Mouse (Mus musculus) hindbrain, embryonic 16.5 days (tissue): ENCODE measurements around the gene Traf3. TPM values are rescaled to one million over a fixed set of nuclear protein-coding genes. Genes with fewer than 3 reads are reported as not detected.

Source experiments
- ATAC-seq: fragments of 200-750 bp; cut with Nextera tagmentation; 2 replicates; pipeline ENCODE4 v1.8.0; 2017; ENCODE audit warnings: moderate TSS enrichment, moderate library complexity
- H3K27ac ChIP-seq: fragments of 300-500 bp; sonication (generic); 2 replicates; pipeline ENCODE4 v1.5.1; 2014; ENCODE audit warnings: low read depth, mild to moderate bottlenecking, control low read depth, low read length, moderate library complexity
- H3K27me3 ChIP-seq: fragments of 300-500 bp; sonication (generic); replicated peaks from 2 replicates; pipeline ENCODE4 v1.6.1; 2014; ENCODE audit warnings: low read length; ENCODE audit not compliant: control insufficient read depth, insufficient read depth
- H3K36me3 ChIP-seq: fragments of 300-500 bp; sonication (generic); 2 replicates; pipeline ENCODE4 v1.6.1; 2014; ENCODE audit warnings: mild to moderate bottlenecking, low read length, moderate library complexity, mixed read lengths; ENCODE audit not compliant: control insufficient read depth, insufficient read depth
- H3K4me1 ChIP-seq: fragments of 300-500 bp; sonication (generic); 2 replicates; pipeline ENCODE4 v1.6.1; 2014; ENCODE audit warnings: low read depth, low read length; ENCODE audit not compliant: control insufficient read depth, insufficient read depth
- H3K4me2 ChIP-seq: fragments of 300-500 bp; sonication (generic); 2 replicates; pipeline ENCODE4 v1.6.1; 2014; ENCODE audit warnings: mild to moderate bottlenecking, low read length, control low read depth, moderate library complexity
- H3K4me3 ChIP-seq: fragments of 300-500 bp; sonication (generic); 2 replicates; pipeline ENCODE4 v1.5.1; 2014; ENCODE audit warnings: mild to moderate bottlenecking, low read length, control low read depth, moderate library complexity
- H3K9ac ChIP-seq: fragments of 300-500 bp; sonication (generic); 2 replicates; pipeline ENCODE4 v1.6.1; 2014; ENCODE audit warnings: low read depth, mild to moderate bottlenecking, control low read depth, low read length, moderate library complexity
- H3K9me3 ChIP-seq: fragments of 300-500 bp; sonication (generic); 2 replicates; pipeline ENCODE4 v1.6.1; 2014; ENCODE audit warnings: mild to moderate bottlenecking, low read length, moderate library complexity; ENCODE audit not compliant: control insufficient read depth
- WGBS: fragments of 180-500 bp; shearing (Covaris S2); extraction: QIAGEN DNeasy Blood & Tissue Kit; methylation state at CpG from one replicate; pipeline ENCODE4 v1.1.7; 2014; 5-methylcytosine and 5-hydroxymethylcytosine counted together
- polyA plus RNA-seq: library from polyadenylated mRNA; unstranded; fragments of >200 nt; fragmentation: Nextera tagmentation; extraction: Ambion mirVana; gene quantifications from 2 replicates; pipeline ENCODE4 v1.2.1, GENCODE M21; 2015

Traf3 gene
- polyA plus RNA-seq, 1 experiment from 2014 or later = 15.9 TPM

DNA sequence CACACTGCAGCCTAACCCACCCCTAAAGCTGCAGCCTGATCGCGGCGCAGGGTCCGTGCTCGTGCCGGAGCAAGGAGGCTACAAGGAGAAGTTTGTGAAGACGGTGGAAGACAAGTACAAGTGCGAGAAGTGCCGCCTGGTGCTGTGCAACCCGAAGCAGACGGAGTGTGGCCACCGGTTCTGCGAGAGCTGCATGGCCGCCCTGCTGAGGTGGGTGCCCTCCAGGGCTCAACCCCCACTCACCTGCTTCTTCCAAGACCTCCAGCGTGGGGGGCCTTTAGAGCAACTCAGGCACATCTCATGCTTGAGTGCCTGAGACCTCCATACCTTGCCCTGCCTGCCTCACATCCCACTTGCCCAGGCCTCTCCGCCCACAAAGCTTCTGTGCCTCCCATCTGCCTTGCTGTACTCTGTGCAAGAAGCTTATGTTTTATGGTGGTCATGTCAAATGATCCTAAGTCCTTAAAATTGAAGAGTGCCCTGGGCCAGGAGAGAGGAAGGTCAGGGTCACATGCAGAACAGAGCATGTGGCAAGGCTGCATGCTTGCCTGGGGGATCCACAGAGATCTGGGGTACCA is 71.5 kb downstream of the Traf3 start:
- 97% methylated on average over 16 of the region's 16 CpGs for WGBS
- H3K9me3 ChIP-seq = no peaks in the 10 kb centered on the region
- H3K36me3 ChIP-seq = peaks cover 2% of the 10 kb centered on the region; the same call in 1 of the 2 replicates
- no peak overlapping the region for H3K4me3 ChIP-seq
- no peak overlapping the region for H3K27ac ChIP-seq
- H3K27me3 ChIP-seq = no peaks in the 10 kb centered on the region
- H3K4me1 ChIP-seq = no peaks in the 10 kb centered on the region; the same call in 1 of the 2 replicates
- H3K9ac ChIP-seq = no peak overlapping the region
- ATAC-seq = no peak
- H3K4me2 ChIP-seq = no peak overlapping the region

DNA sequence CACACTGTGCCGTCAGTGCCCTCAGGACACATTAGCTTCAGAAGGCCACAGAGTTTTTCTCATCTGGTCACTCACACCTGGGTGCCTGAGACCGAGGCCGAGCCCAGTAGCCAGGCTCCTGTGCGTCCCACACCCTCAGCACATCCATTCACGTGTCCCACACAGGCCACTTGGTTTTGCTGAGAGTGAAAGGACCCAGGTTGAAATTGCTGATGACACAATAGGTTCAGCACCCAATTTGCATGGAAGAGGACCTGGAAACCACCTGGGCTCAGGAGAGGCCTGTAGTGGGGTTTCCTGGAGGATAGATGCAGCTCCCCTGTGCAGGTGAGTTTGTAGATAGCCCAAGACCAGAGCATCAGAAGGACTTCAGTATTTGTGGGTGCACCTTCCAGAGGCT is 72.2 kb downstream of the Traf3 start:
- no peak for ATAC-seq
- Histone ChIP-seq H3K4me3 (no peak overlapping the region), H3K27me3 (no peaks in the 10 kb centered on the region), H3K27ac (peak overlapping the region; percentile 45), H3K4me1 (no peaks in the 10 kb centered on the region; the same call in 1 of the 2 replicates), H3K4me2 (no peak overlapping the region), H3K9me3 (no peaks in the 10 kb centered on the region), H3K36me3 (peaks cover 5% of the 10 kb centered on the region; the same call in 1 of the 2 replicates), H3K9ac (no peak overlapping the region)
- 96% methylated on average over 5 of the region's 5 CpGs for WGBS

DNA sequence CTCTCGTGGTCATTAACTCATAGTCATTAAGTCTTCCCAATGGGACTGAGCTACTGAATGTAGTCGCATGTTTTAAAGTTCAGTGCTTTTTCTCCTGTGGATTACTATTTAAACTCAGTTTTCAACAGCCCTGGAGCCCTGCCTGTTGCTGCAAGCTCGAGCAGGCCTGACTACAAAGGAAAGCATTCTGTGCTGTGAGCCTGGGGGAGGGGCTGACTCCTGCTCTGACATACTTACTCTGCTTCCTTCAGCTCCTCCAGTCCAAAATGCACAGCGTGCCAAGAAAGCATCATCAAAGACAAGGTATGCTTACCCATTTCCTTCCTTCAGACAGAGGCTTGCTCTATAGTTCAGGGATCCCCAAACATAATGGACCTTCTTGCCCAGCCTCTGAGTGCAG is 72.6 kb downstream of the Traf3 start:
- H3K4me3 ChIP-seq = no peak overlapping the region
- H3K9me3 ChIP-seq = no peaks in the 10 kb centered on the region
- peaks cover 5% of the 10 kb centered on the region; the same call in 1 of the 2 replicates for H3K36me3 ChIP-seq
- ATAC-seq = no peak
- H3K9ac ChIP-seq = no peak overlapping the region
- no peak overlapping the region for H3K27ac ChIP-seq
- no peaks in the 10 kb centered on the region; the same call in 1 of the 2 replicates for H3K4me1 ChIP-seq
- no peaks in the 10 kb centered on the region for H3K27me3 ChIP-seq
- WGBS = 39% methylated on average over 4 of the region's 4 CpGs
- no peak overlapping the region for H3K4me2 ChIP-seq

DNA sequence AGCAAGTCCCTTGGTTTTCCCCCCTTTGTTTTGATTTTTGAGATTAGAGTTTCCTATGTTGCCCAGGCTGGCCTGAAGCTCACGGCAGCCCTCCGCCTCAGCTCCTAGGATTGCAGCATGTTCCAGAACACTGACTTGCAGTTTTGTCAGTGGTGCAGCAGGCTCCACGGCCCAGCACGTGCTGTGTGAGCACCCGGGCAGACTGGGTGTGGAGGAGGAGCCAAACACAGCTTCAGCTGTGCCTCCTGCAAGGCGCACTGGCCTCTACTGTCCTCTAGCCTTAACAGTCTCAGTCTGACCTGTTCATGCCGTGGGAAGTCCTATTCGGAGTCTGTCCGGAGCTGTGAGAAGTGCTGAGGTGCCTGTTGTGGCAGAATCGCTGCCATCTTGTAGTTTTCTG is 73.8 kb downstream of the Traf3 start:
- Histone ChIP-seq H3K4me3 (no peak overlapping the region), H3K4me1 (no peaks in the 10 kb centered on the region; the same call in 1 of the 2 replicates), H3K27me3 (no peaks in the 10 kb centered on the region), H3K36me3 (peaks cover 6% of the 10 kb centered on the region; the same call in 1 of the 2 replicates), H3K4me2 (no peak overlapping the region), H3K9me3 (no peaks in the 10 kb centered on the region), H3K27ac (no peak overlapping the region), H3K9ac (no peak overlapping the region)
- WGBS = 88% methylated on average over 10 of the region's 10 CpGs
- no peak for ATAC-seq

DNA sequence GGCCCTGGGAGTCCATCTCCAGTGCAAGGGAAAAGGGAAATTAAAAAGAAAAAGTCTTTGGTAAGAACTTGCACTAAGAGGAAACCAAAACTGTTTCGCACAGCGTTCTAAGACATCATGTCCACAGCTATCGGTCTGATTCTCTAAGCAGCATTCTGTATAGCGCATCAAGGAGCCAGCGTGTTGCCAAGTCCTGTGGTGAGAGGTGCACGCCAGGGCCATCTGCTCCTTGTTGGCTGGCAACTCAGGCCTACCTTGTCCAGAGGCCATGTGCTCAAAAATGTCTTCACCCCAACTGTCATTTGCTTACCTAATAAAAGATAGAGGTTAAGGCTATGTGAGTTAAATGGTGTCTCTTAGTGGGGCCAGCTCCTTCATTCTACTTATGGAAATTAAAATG is 75.7 kb downstream of the Traf3 start:
- Histone ChIP-seq H3K27me3 (no peaks in the 10 kb centered on the region), H3K4me1 (no peaks in the 10 kb centered on the region; the same call in 1 of the 2 replicates), H3K27ac (no peak overlapping the region), H3K9me3 (no peaks in the 10 kb centered on the region), H3K4me2 (no peak overlapping the region), H3K9ac (no peak overlapping the region), H3K4me3 (no peak overlapping the region), H3K36me3 (peaks cover 6% of the 10 kb centered on the region)
- WGBS = 75% methylated on average over 6 of the region's 6 CpGs
- no peak for ATAC-seq

DNA sequence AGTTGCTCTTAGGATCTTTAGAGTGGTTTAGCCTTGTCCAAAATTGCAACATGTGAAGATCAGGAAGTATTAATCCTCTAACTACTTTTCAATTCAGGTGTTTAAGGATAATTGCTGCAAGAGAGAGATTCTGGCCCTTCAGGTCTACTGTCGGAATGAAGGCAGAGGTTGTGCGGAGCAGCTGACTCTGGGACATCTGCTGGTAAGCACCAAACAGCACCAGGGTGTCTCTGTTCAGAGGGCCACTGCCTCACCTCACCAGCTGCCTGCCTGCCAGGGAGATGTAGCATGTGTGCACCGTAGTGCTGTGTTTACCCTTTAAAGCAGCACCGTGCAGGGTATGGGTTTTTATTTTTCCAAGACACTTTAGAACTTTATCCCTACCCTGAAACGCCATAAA is 76.2 kb downstream of the Traf3 start:
- Histone ChIP-seq H3K36me3 (peaks cover 6% of the 10 kb centered on the region), H3K4me3 (no peak overlapping the region), H3K9me3 (no peaks in the 10 kb centered on the region), H3K27me3 (no peaks in the 10 kb centered on the region), H3K9ac (no peak overlapping the region), H3K27ac (no peak overlapping the region), H3K4me1 (no peaks in the 10 kb centered on the region; the same call in 1 of the 2 replicates), H3K4me2 (no peak overlapping the region)
- WGBS = 83% methylated on average over 5 of the region's 5 CpGs
- no peak for ATAC-seq

DNA sequence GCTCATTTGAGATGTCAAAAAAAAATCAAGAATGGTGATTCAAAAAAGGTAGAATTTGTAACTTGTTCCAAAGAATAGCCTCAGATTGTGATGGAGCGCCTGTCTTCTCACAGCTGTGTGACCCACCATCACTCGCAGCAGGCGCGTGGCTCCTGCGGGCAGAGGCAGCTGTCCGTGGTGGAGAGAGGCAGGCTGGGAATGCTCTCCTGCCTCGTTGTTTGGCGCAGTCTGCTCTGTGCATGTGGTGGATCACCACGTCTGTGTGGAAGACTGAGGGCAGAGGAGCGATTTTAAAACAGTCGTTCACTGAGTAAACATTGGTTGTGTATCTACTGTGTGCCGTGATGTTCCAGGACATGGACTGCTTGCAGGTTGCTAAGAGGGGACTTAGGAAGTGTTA is 77.6 kb downstream of the Traf3 start:
- Histone ChIP-seq H3K27ac (no peak overlapping the region), H3K4me3 (no peak overlapping the region), H3K4me2 (no peak overlapping the region), H3K9me3 (no peaks in the 10 kb centered on the region), H3K9ac (no peak overlapping the region), H3K4me1 (no peaks in the 10 kb centered on the region; the same call in 1 of the 2 replicates), H3K36me3 (peaks cover 4% of the 10 kb centered on the region), H3K27me3 (no peaks in the 10 kb centered on the region)
- WGBS = 92% methylated on average over 12 of the region's 12 CpGs
- no peak for ATAC-seq

DNA sequence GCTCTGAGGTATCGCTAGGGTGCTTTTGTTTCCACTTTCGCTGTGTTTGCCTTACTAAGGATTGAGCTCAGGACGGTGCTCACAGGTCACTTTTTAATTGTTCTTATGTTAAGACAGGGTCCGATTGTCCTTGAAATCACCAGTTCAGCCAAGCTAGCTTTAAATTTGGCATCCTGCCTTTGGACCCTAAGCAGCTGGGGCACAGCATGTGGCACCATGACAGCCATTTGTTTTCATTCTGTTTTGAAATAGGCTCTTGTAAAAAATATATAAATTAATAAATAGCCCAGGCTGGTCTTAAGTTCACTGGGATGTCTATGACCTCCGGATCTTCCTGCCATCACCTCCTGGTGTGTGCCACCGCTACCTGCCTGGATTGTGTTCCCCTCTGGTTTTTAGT is 78.9 kb downstream of the Traf3 start:
- no peak for ATAC-seq
- no peaks in the 10 kb centered on the region for H3K27me3 ChIP-seq
- H3K4me1 ChIP-seq = no peaks in the 10 kb centered on the region; the same call in 1 of the 2 replicates
- 71% methylated on average over 6 of the region's 6 CpGs for whole genome bisulfite sequencing
- H3K9me3 ChIP-seq = no peaks in the 10 kb centered on the region
- H3K4me2 ChIP-seq = no peak overlapping the region
- H3K36me3 ChIP-seq = peaks cover 4% of the 10 kb centered on the region
- H3K27ac ChIP-seq = no peak overlapping the region
- H3K4me3 ChIP-seq = no peak overlapping the region
- H3K9ac ChIP-seq = no peak overlapping the region

DNA sequence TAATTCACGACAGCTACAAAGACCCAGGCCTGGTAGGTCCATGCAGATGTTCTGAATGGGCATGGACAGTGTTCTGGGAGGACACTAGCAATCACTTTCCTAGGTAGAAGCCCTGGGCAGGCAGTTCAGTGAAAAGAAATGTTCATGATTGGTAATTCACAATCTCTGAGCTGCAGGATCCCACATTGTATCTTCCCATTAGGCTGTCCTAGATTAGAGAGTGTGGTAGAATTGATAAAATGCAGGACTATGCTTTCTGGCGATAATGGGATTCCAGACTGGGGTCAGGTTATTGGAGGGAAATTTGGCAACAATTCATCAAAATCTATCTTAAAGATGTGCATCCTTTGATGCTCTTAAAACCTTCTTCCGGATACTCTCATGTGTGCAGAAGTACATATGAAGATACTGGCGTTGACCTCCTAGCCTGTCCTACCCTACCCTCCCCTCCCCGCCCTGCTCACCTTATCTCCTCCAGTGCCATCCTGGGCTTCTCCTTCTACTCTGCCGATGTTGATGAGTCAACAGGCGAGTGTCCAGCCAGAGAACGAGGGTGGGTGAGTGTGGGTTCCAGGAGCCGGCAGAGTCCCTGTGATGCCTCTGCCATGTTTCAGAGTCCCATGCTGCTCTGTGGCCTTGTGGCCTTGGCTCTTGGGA is 80.8 kb downstream of the Traf3 start:
- Histone ChIP-seq H3K27ac (no peak overlapping the region), H3K4me2 (no peak overlapping the region), H3K36me3 (peaks cover 4% of the 10 kb centered on the region), H3K4me3 (no peak overlapping the region), H3K4me1 (no peaks in the 10 kb centered on the region), H3K9ac (no peak overlapping the region), H3K9me3 (no peaks in the 10 kb centered on the region), H3K27me3 (no peaks in the 10 kb centered on the region)
- ATAC-seq = no peak
- 95% methylated on average over 9 of the region's 9 CpGs for WGBS
